Mouse (Mus musculus) sigmoid colon, adult 10 weeks (tissue): Measurements from ENCODE around the gene Gm28053. TPM values are rescaled to one million over a fixed set of nuclear protein-coding genes. Genes with fewer than 3 reads are reported as not detected.

ENCODE experiments used
- polyA plus RNA-seq: library from polyadenylated mRNA; stranded (reverse); fragments of 350-450 nt; fragmentation: Illumina TruSeq; extraction: RNeasy Lipid Tissue Mini Kit (QIAGEN cat#74804); gene quantifications from one replicate; pipeline ENCODE4 v1.2.3, GENCODE M21; 2014; ENCODE audit warnings: low read depth, low replicate concordance

Gene Gm28053
- 2.7 TPM for polyA plus RNA-seq

GRCm38 (mm10) chr6:48718455-48718854 is at the start of gene Gm28053, which contains the start of gene Gimap7:
Gm28053 (plus strand) TSS chr6:48718607.
Gimap7 (plus strand) TSS chr6:48718621.

GRCm38 (mm10) chr6:48675931-48676859 is 42.2 kb upstream of the Gm28053 start, which contains the start of gene Gimap9:
Gimap9 (plus strand) TSS chr6:48676129.

DNA sequence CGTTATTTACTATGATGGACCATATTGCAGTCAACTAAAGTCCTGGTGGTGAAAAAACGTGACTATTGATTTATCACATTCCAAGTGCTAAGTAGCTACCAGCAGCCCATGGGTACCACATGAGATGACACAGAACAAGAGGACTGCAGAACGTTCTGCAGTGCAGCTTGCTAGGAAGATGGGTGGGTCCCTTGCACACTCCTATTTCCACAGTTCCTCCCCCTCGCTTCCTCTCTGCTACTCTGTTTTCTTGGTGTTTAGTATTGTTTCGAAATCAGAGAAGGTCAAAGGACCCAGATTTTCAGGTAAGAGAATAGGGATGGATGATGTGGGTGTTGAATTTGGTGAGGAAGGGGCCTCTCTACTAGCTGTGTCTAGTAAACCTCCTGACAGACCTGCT is 34.1 kb upstream of the Gm28053 start, which contains the start of gene Gimap4:
Gene Gimap4 (plus strand): TSS at position 231 of the 400 bp plus-strand sequence.

GRCm38 (mm10) chr6:48738961-48739779 is 20.8 kb downstream of the Gm28053 start, which contains the start of gene Gimap1:
Gimap1 (plus strand) TSS chr6:48739054.

DNA sequence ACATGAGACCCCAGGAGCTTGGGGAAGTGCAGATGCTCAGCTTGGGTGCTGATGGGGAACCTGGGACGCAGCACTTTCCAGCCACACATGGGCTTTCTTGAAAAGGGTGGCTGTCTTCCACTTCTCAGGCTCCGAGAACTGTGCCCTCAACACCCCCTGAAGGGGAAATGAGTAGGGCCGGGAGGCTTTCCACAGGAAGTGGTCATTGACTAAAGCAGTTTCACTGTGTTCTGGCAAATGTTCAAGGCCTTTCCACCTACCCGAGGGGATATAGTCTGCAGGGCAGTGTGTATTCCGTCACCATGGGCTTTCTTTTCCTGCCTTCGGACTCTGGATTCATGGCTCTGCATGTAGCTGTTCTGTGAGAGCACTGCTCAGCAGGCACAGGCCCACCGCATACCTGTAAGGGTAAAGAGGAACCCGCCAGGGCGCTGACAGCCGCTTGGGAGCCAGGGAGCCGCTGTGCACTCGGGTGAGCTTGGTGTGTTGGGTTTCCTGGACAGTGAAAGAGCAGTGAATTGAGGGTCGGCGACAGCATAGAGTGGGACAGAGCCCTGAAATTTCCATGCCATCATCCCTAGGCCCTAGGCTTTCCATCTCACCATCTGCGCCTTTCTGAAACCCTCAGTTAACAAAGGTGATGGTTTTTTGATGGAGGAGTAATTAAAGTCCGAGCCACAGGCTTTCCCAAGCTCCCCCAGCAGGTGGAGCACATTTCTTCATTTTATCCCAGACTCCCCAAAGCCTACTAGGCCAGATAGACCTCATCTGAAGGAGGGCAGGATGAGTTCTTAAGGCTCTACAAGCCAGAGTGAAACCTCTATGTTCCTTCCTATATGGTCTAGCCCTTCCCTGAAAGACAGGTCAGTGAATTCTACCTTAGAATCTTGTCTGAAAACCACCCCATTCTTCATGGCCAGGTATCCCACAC is 27.8 kb downstream of the Gm28053 start, which contains the start of gene Gimap5:
Gene Gimap5 (plus strand): TSS at position 239 of the 931 bp plus-strand sequence.

DNA sequence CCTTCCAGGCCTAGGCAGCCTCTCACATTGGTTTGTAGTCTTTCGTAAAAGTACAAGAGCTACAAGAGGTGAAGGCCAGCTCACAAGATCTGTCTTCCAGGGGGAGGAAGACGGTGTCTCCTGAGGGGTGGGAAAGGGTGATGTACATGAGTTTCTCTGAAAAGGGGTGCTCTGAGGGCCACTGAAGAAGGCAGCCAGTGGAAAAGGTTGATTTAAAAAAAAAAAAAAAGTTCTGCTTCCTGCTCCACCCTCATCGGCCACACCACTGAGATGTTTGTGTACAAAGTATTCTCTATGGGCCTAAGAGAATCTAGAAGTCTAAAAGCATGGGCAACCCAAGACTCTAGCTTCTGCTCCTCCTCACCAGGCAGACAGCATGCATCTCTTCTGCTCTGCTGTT is 52.3 kb downstream of the Gm28053 start, which contains the start of gene Gimap3:
Gene Gimap3 (minus strand): TSS at position 156 of the 400 bp plus-strand sequence.

Other genes with a start within 250 kb of the Gm28053 start
- gene Atp6v0e2, start 181.0 kb upstream of the Gm28053 start, polyA plus RNA-seq = 19.8 TPM
- 2.8 TPM for gene Lrrc61, start 163.8 kb upstream of the Gm28053 start, polyA plus RNA-seq
- gene Rarres2, start 145.8 kb upstream of the Gm28053 start, polyA plus RNA-seq = 12.2 TPM
- not detected for gene Gm45021, start 129.0 kb upstream of the Gm28053 start, polyA plus RNA-seq
- gene Repin1, start 124.7 kb upstream of the Gm28053 start, polyA plus RNA-seq = 6.3 TPM
- not detected for gene Gm44965, start 124.7 kb upstream of the Gm28053 start, polyA plus RNA-seq
- gene Zfp775, start 116.5 kb upstream of the Gm28053 start, polyA plus RNA-seq = 0.63 TPM
- 6.2 TPM for gene AI854703, start 91.8 kb upstream of the Gm28053 start, polyA plus RNA-seq
- gene Gimap8, start 71.4 kb upstream of the Gm28053 start, polyA plus RNA-seq = 24.3 TPM
- 22.6 TPM for gene Gimap9, start 42.5 kb upstream of the Gm28053 start, polyA plus RNA-seq
- gene Gimap4, start 34.1 kb upstream of the Gm28053 start, polyA plus RNA-seq = 56.2 TPM
- 32.7 TPM for gene Gimap6, start 10.4 kb upstream of the Gm28053 start, polyA plus RNA-seq
- 3.7 TPM for gene Gimap7, start within 50 bp of the Gm28053 start, polyA plus RNA-seq
- 3.7 TPM for gene Gimap1, start 20.4 kb downstream of the Gm28053 start, polyA plus RNA-seq
- 2.6 TPM for gene Gimap5, start 27.6 kb downstream of the Gm28053 start, polyA plus RNA-seq
- gene Gimap3, start 52.2 kb downstream of the Gm28053 start, polyA plus RNA-seq = 7.1 TPM
- gene Tmem176a, start 122.3 kb downstream of the Gm28053 start, polyA plus RNA-seq = 133 TPM
- 19.3 TPM for gene Tmem176b, start 122.9 kb downstream of the Gm28053 start, polyA plus RNA-seq
- gene Aoc1, start 154.3 kb downstream of the Gm28053 start, polyA plus RNA-seq = 80.7 TPM
- gene 1600015I10Rik, start 211.3 kb downstream of the Gm28053 start, polyA plus RNA-seq = not detected